Mouse (Mus musculus) intestine, embryonic 14.5 days (tissue): Measurements from ENCODE around the gene Cog2. TPM values are rescaled to one million over a fixed set of nuclear protein-coding genes. Genes with fewer than 3 reads are reported as not detected.

Experiments used
- ATAC-seq: fragments of 200-750 bp; cut with Nextera tagmentation; replicated peaks from 2 replicates; pipeline ENCODE4 v1.8.0; 2017; ENCODE audit warnings: low read depth, moderate number of reproducible peaks, moderate TSS enrichment, moderate library complexity; ENCODE audit not compliant: low FRiP score, low TSS enrichment
- DNase-seq: peaks from one replicate; pipeline ENCODE4 v3.0.0-alpha.2; 2018; ENCODE audit warnings: low spot score
- H3K27ac ChIP-seq: fragments of 300-500 bp; sonication (generic); 2 replicates; pipeline ENCODE4 v1.5.1; 2014; ENCODE audit warnings: low read depth, mild to moderate bottlenecking, control low read depth
- H3K27me3 ChIP-seq: fragments of 300-500 bp; sonication (generic); replicated peaks from 2 replicates; pipeline ENCODE4 v1.6.1; 2014; ENCODE audit warnings: low read length, control low read depth; ENCODE audit not compliant: control insufficient read depth, insufficient read depth
- H3K36me3 ChIP-seq: fragments of 300-500 bp; sonication (generic); 2 replicates; pipeline ENCODE4 v1.6.1; 2014; ENCODE audit warnings: low read length, control low read depth; ENCODE audit not compliant: control insufficient read depth, insufficient read depth
- H3K4me1 ChIP-seq: fragments of 300-500 bp; sonication (generic); replicated peaks from 2 replicates; pipeline ENCODE4 v1.6.1; 2014; ENCODE audit warnings: low read length, control low read depth, mixed read lengths; ENCODE audit not compliant: control insufficient read depth, insufficient read depth
- H3K4me2 ChIP-seq: fragments of 300-500 bp; sonication (generic); 2 replicates; pipeline ENCODE4 v1.6.1; 2014; ENCODE audit warnings: low read length
- H3K4me3 ChIP-seq: fragments of 300-500 bp; sonication (generic); 2 replicates; pipeline ENCODE4 v1.5.1; 2014; ENCODE audit warnings: low read depth, low read length, control low read depth, mixed read lengths
- H3K9ac ChIP-seq: fragments of 300-500 bp; sonication (generic); 2 replicates; pipeline ENCODE4 v1.6.1; 2014; ENCODE audit warnings: mild to moderate bottlenecking, low read length
- H3K9me3 ChIP-seq: fragments of 300-500 bp; sonication (generic); 2 replicates; pipeline ENCODE4 v1.6.1; 2016; ENCODE audit warnings: low read length, control low read depth; ENCODE audit not compliant: control insufficient read depth
- whole genome bisulfite sequencing: fragments of 180-500 bp; shearing (Covaris S2); extraction: QIAGEN DNeasy Blood & Tissue Kit; methylation state at CpG from one replicate; pipeline ENCODE4 v1.1.7; 2014; 5-methylcytosine and 5-hydroxymethylcytosine counted together
- polyA plus RNA-seq: library from polyadenylated mRNA; unstranded; fragments of >200 nt; fragmentation: Nextera tagmentation; extraction: Ambion mirVana; gene quantifications from 2 replicates; pipeline ENCODE4 v1.2.1, GENCODE M21; 2014

Cog2 gene
- polyA plus RNA-seq, 1 experiment from 2014 or later = 35.3 TPM

- Histone ChIP-seq H3K27ac (no peak overlapping the region), H3K9ac (no peak overlapping the region), H3K36me3 (no peaks in the 10 kb centered on the region), H3K4me2 (no peak overlapping the region), H3K9me3 (no peaks in the 10 kb centered on the region; the same call in 1 of the 2 replicates), H3K4me3 (no peak overlapping the region), H3K27me3 (no peaks in the 10 kb centered on the region), H3K4me1 (no peaks in the 10 kb centered on the region)
- no peak for DNase-seq
- WGBS = 90% methylated on average over 6 of the region's 6 CpGs
- no peak for ATAC-seq
Observed at GRCm38 (mm10) chr8:124489786-124490185, 30.8 kb upstream of the Cog2 start.

- 69% methylated on average over 3 of the region's 3 CpGs for WGBS
- H3K36me3 ChIP-seq = no peaks in the 10 kb centered on the region
- H3K27me3 ChIP-seq = no peaks in the 10 kb centered on the region
- DNase-seq (no peak), ATAC-seq (no peak)
- no peaks in the 10 kb centered on the region for H3K4me1 ChIP-seq
- no peak overlapping the region for H3K4me3 ChIP-seq
- no peaks in the 10 kb centered on the region; the same call in 1 of the 2 replicates for H3K9me3 ChIP-seq
- H3K4me2 ChIP-seq = no peak overlapping the region
- H3K27ac ChIP-seq = no peak overlapping the region
- H3K9ac ChIP-seq = no peak overlapping the region
Observed at GRCm38 (mm10) chr8:124494397-124494796, 26.2 kb upstream of the Cog2 start.

- no peaks in the 10 kb centered on the region for H3K9me3 ChIP-seq
- no peak overlapping the region for H3K4me3 ChIP-seq
- H3K36me3 ChIP-seq = no peaks in the 10 kb centered on the region
- H3K27me3 ChIP-seq = no peaks in the 10 kb centered on the region
- DNase-seq = no peak
- no peaks in the 10 kb centered on the region for H3K4me1 ChIP-seq
- H3K4me2 ChIP-seq = no peak overlapping the region
- H3K27ac ChIP-seq = no peak overlapping the region
- WGBS = 82% methylated on average over 15 of the region's 15 CpGs
- H3K9ac ChIP-seq = no peak overlapping the region
- no peak for ATAC-seq
Observed at GRCm38 (mm10) chr8:124494955-124495354, 25.6 kb upstream of the Cog2 start.

- no peak for ATAC-seq
- no peak overlapping the region for H3K9ac ChIP-seq
- no peaks in the 10 kb centered on the region for H3K9me3 ChIP-seq
- H3K27ac ChIP-seq = no peak overlapping the region
- no peak overlapping the region for H3K4me3 ChIP-seq
- H3K36me3 ChIP-seq = no peaks in the 10 kb centered on the region
- no peaks in the 10 kb centered on the region for H3K27me3 ChIP-seq
- H3K4me1 ChIP-seq = no peaks in the 10 kb centered on the region
- H3K4me2 ChIP-seq = no peak overlapping the region
- WGBS = 55% methylated on average over 11 of the region's 11 CpGs
- no peak for DNase-seq
Observed at GRCm38 (mm10) chr8:124495676-124496075, 24.9 kb upstream of the Cog2 start.

GRCm38 (mm10) chr8:124496266-124496665, 24.3 kb upstream of the Cog2 start:
- Histone ChIP-seq H3K4me3 (no peak overlapping the region), H3K4me2 (no peak overlapping the region), H3K4me1 (no peaks in the 10 kb centered on the region), H3K9me3 (no peaks in the 10 kb centered on the region), H3K27ac (no peak overlapping the region), H3K27me3 (no peaks in the 10 kb centered on the region), H3K9ac (no peak overlapping the region), H3K36me3 (no peaks in the 10 kb centered on the region)
- ATAC-seq (no peak), DNase-seq (no peak)
- 80% methylated on average over 4 of the region's 4 CpGs for WGBS

GRCm38 (mm10) chr8:124496871-124497270, 23.7 kb upstream of the Cog2 start:
- no peak overlapping the region for H3K27ac ChIP-seq
- ATAC-seq = no peak
- H3K4me1 ChIP-seq = no peaks in the 10 kb centered on the region
- H3K4me2 ChIP-seq = no peak overlapping the region
- DNase-seq = no peak
- WGBS = 91% methylated on average over 5 of the region's 5 CpGs
- H3K9ac ChIP-seq = no peak overlapping the region
- no peaks in the 10 kb centered on the region for H3K27me3 ChIP-seq
- no peaks in the 10 kb centered on the region for H3K9me3 ChIP-seq
- no peaks in the 10 kb centered on the region for H3K36me3 ChIP-seq
- no peak overlapping the region for H3K4me3 ChIP-seq

- Histone ChIP-seq H3K27me3 (no peaks in the 10 kb centered on the region), H3K27ac (no peak overlapping the region), H3K9me3 (no peaks in the 10 kb centered on the region), H3K36me3 (no peaks in the 10 kb centered on the region), H3K4me3 (no peak overlapping the region), H3K4me2 (no peak overlapping the region), H3K9ac (no peak overlapping the region), H3K4me1 (no peaks in the 10 kb centered on the region)
- no peak for DNase-seq
- no peak for ATAC-seq
Observed at GRCm38 (mm10) chr8:124498398-124498797, 22.2 kb upstream of the Cog2 start.

- 0 out of 2 replicates have a peak, but pooled peaks have one; percentile 47 for ATAC-seq
- H3K4me3 ChIP-seq = no peak overlapping the region
- H3K27me3 ChIP-seq = no peaks in the 10 kb centered on the region
- no peak for DNase-seq
- H3K4me1 ChIP-seq = no peaks in the 10 kb centered on the region
- H3K4me2 ChIP-seq = no peak overlapping the region; the same call in 1 of the 2 replicates
- no peak overlapping the region for H3K9ac ChIP-seq
- WGBS = 57% methylated on average over 7 of the region's 7 CpGs
- H3K9me3 ChIP-seq = no peaks in the 10 kb centered on the region
- H3K36me3 ChIP-seq = no peaks in the 10 kb centered on the region
- H3K27ac ChIP-seq = no peak overlapping the region
Observed at GRCm38 (mm10) chr8:124499236-124499937, 21.2 kb upstream of the Cog2 start.

- H3K4me3 ChIP-seq = no peak overlapping the region
- no peak overlapping the region; the same call in 1 of the 2 replicates for H3K4me2 ChIP-seq
- H3K4me1 ChIP-seq = no peaks in the 10 kb centered on the region
- H3K36me3 ChIP-seq = no peaks in the 10 kb centered on the region
- H3K9me3 ChIP-seq = no peaks in the 10 kb centered on the region
- 51% methylated on average over 5 of the region's 5 CpGs for WGBS
- no peaks in the 10 kb centered on the region for H3K27me3 ChIP-seq
- DNase-seq (no peak), ATAC-seq (no peak)
- no peak overlapping the region for H3K9ac ChIP-seq
- H3K27ac ChIP-seq = no peak overlapping the region
Observed at GRCm38 (mm10) chr8:124499938-124500239, 20.7 kb upstream of the Cog2 start.
